Mouse (Mus musculus) frontal cortex, postnatal 10 days (tissue): ENCODE measurements around the gene Sfmbt2.

Source experiments
- DNase-seq, 2 experiments: peaks; one replicate each; pipeline ENCODE4 v3.0.0; 2022; ENCODE audit warnings: low spot score in 2 of 2, mixed read lengths in 1 of 2

Sfmbt2 gene

GRCm38 (mm10) chr2:10372321-10372723, 2.0 kb downstream of the Sfmbt2 start:
- DNase-seq = peak; percentile 50 to 67

GRCm38 (mm10) chr2:10372776-10373507, 2.6 kb downstream of the Sfmbt2 start:
- DNase-seq = peak in 1 of 2 experiments; percentile 22

GRCm38 (mm10) chr2:10373508-10374206, 3.3 kb downstream of the Sfmbt2 start:
- DNase-seq = no peak

GRCm38 (mm10) chr2:10374207-10375023, 4.1 kb downstream of the Sfmbt2 start:
- DNase-seq = peak in 1 of 2 experiments; percentile 46

- peak in 1 of 2 experiments; percentile 36 for DNase-seq
These were observed 4.7 kb downstream of the Sfmbt2 start for GRCm38 (mm10) chr2:10375024-10375372.

- no peak for DNase-seq
These were observed 19.7 kb downstream of the Sfmbt2 start for GRCm38 (mm10) chr2:10389988-10390387.

GRCm38 (mm10) chr2:10390791-10391190, 20.5 kb downstream of the Sfmbt2 start:
- DNase-seq = no peak

- DNase-seq = peak in 1 of 2 experiments; percentile 15
These were observed 24.8 kb downstream of the Sfmbt2 start for GRCm38 (mm10) chr2:10395143-10395542.

GRCm38 (mm10) chr2:10397790-10398189, 27.5 kb downstream of the Sfmbt2 start:
- no peak for DNase-seq

GRCm38 (mm10) chr2:10406151-10406550, 35.8 kb downstream of the Sfmbt2 start:
- DNase-seq = no peak

- no peak for DNase-seq
These were observed 39.1 kb downstream of the Sfmbt2 start for GRCm38 (mm10) chr2:10409422-10409821.

- no peak for DNase-seq
These were observed 39.8 kb downstream of the Sfmbt2 start for GRCm38 (mm10) chr2:10410069-10410468.

- no peak for DNase-seq
These were observed 50.7 kb downstream of the Sfmbt2 start for GRCm38 (mm10) chr2:10420944-10421420.

- DNase-seq = no peak
These were observed 67.0 kb downstream of the Sfmbt2 start for GRCm38 (mm10) chr2:10437290-10437689.

- no peak for DNase-seq
These were observed 71.5 kb downstream of the Sfmbt2 start for GRCm38 (mm10) chr2:10441811-10442210.

- no peak for DNase-seq
These were observed 83.3 kb downstream of the Sfmbt2 start for GRCm38 (mm10) chr2:10453577-10453976.

- DNase-seq = no peak
These were observed 88.0 kb downstream of the Sfmbt2 start for GRCm38 (mm10) chr2:10458309-10458708.

- DNase-seq = no peak
These were observed 146.2 kb downstream of the Sfmbt2 start for GRCm38 (mm10) chr2:10516516-10516915.

- no peak for DNase-seq
These were observed 151.6 kb downstream of the Sfmbt2 start for GRCm38 (mm10) chr2:10521719-10522415.

GRCm38 (mm10) chr2:10525622-10526021, 155.3 kb downstream of the Sfmbt2 start:
- DNase-seq = no peak

- DNase-seq = no peak
These were observed 171.5 kb downstream of the Sfmbt2 start for GRCm38 (mm10) chr2:10541762-10542161.

- DNase-seq = no peak
These were observed 172.1 kb downstream of the Sfmbt2 start for GRCm38 (mm10) chr2:10542388-10542787.
